Mouse (Mus musculus): ENCODE results near the gene Cdh22. TPM values are rescaled to one million over a fixed set of nuclear protein-coding genes. Genes with fewer than 3 reads are reported as not detected.

The Cdh22 gene
- polyA plus RNA-seq, 1 experiment from 2014 or later, result 5.6 TPM

Other genes starting within 250 kb of the Cdh22 start
- 128 and 138 TPM in 2 replicates for gene Ncoa5, start 200.0 kb downstream of the Cdh22 start, polyA plus RNA-seq (2015; fragmentation: Nextera tagmentation; extraction: Ambion mirVana)
- 5.0 and 6.2 TPM in 2 replicates for gene Cd40, start 179.2 kb downstream of the Cdh22 start, polyA plus RNA-seq (2015; fragmentation: Nextera tagmentation; extraction: Ambion mirVana)
- gene 1700025C18Rik, start 144.1 kb downstream of the Cdh22 start, polyA plus RNA-seq (2015; fragmentation: Nextera tagmentation; extraction: Ambion mirVana), result not detected in 2 replicates
- gene Slc35c2, start 53.0 kb upstream of the Cdh22 start, polyA plus RNA-seq (2015; fragmentation: Nextera tagmentation; extraction: Ambion mirVana), result 60.3 and 62.4 TPM in 2 replicates
- 107 and 115 TPM in 2 replicates for gene Elmo2, start 91.6 kb upstream of the Cdh22 start, polyA plus RNA-seq (2015; fragmentation: Nextera tagmentation; extraction: Ambion mirVana)
- 6.3 and 6.6 TPM in 2 replicates for gene Zfp663, start 133.9 kb upstream of the Cdh22 start, polyA plus RNA-seq (2015; fragmentation: Nextera tagmentation; extraction: Ambion mirVana)
- gene Zfp334, start 153.4 kb upstream of the Cdh22 start, polyA plus RNA-seq (2015; fragmentation: Nextera tagmentation; extraction: Ambion mirVana), result 12.3 and 13.4 TPM in 2 replicates
- not detected in 2 replicates for gene Ocstamp, start 165.6 kb upstream of the Cdh22 start, polyA plus RNA-seq (2015; fragmentation: Nextera tagmentation; extraction: Ambion mirVana)
- gene Slc13a3, start 238.4 kb upstream of the Cdh22 start, polyA plus RNA-seq (2015; fragmentation: Nextera tagmentation; extraction: Ambion mirVana), result 6.5 and 9.7 TPM in 2 replicates